Mouse (Mus musculus): ENCODE results near the gene Sp9.

DNA sequence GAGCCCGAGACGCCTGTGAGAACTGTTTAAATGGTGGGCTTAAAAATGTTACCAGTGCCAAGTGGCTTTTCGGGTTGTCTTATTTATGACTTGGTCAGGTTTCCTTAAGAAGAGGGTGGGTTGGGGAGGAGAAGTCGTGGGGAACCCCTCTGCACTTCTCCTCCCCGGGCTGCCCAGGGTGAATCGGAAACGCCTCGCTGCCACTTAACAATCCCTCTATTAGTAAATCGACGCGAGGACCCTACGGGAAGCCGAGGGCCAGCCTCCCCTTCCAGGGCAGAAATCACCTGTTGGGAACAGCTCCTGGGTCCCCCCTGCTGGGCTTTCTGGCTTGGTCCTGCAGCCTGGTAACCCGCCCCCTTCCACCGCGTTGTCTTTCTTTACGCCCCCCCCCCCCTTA is 2.1 kb upstream of the Sp9 start:
- TF ChIP-seq TAL1 (IDR thresholded peaks at IDR 0.05; ENCODE audit: low read length) (no peak), GATA1 (IDR thresholded peaks at IDR 0.05; ENCODE audit: low read length) (no peak)

Data from erythroblast, embryonic 14.5 days (primary cell).